In the genomic region with DNA sequence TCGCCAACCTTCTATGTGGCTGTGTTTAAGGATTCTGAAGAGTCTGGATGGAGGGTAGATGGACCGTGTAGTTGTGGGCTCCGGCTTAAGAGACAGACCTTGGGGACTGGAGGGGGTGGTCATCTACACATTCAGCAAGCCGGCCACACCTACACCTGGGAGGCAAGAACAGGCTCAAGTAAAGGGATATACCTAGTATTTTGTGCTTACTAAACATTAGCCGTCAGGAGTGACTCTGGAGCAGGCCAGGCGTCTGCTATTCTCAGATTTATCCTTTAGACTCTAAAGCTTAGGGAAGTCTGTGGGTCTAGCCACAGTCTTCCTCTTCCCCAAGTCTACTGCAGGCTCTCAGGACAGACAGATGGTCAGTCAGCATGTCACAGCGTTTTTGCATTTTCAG, we compare ENCODE assay signal across 9 mouse cellular contexts. TPM values are rescaled to one million over a fixed set of nuclear protein-coding genes. Genes with fewer than 3 reads are reported as not detected.
DNase-seq lines count a peak whose midpoint lies in the region; ATAC-seq and TF ChIP-seq lines count a peak whose summit lies in the region.
"Had no signal": no experiment of that assay in that cellular context is flagged by ENCODE, and none has a peak within 500 bp of the region (broad histone marks: within the 10 kb centered on the region; RNA-seq: fewer than 3 reads in every experiment).

No protein-coding gene starts in this region.

- H3K4me2 ChIP-seq in hindbrain, embryonic 16.5 days (ENCODE audit: low read length): peak overlapping the region; percentile 87
- peak overlapping the region; percentile 71 for H3K4me2 ChIP-seq in midbrain, postnatal 0 days (ENCODE audit: low read depth, low read length, poor library complexity, severe bottlenecking)

- no peak for DNase-seq in kidney, adult 2 months
- no peak for DNase-seq in kidney, adult 18-20 months
- DNase-seq in midbrain, postnatal 0 days (ENCODE audit: low spot score): no peak
- no peak for DNase-seq in right cerebral cortex, postnatal 4 days
- no peak for DNase-seq in gastrocnemius, postnatal 4 days (ENCODE audit: low spot score in 2 of 2)
- no peak for DNase-seq in urinary bladder, postnatal 4 days (ENCODE audit: low spot score in 2 of 2)

- TF ChIP-seq CTCF in kidney, adult 2 months (conservative IDR thresholded peaks at IDR 0.05; ENCODE audit: insufficient read depth, insufficient read length, low read depth, low read length): no peak
- no peak for TF ChIP-seq CTCF in bone marrow macrophage, adult 2 months (IDR thresholded peaks at IDR 0.05; ENCODE audit: low read depth, low read length)
- no peak for TF ChIP-seq CTCF in midbrain, postnatal 0 days (IDR thresholded peaks at IDR 0.05)

- no peaks in the 10 kb centered on the region for H3K27me3 ChIP-seq in kidney, adult 2 months (replicated peaks; ENCODE audit: control insufficient read depth, insufficient read depth, low read length)
- no peaks in the 10 kb centered on the region for H3K27me3 ChIP-seq in hindbrain, embryonic 16.5 days (replicated peaks; ENCODE audit: control insufficient read depth, insufficient read depth, low read length)
- H3K27me3 ChIP-seq in midbrain, postnatal 0 days (ENCODE audit: insufficient read depth, low read length): no peaks in the 10 kb centered on the region

- ATAC-seq in hindbrain, embryonic 16.5 days: no peak
- ATAC-seq in midbrain, postnatal 0 days (ENCODE audit: low FRiP score): no peak

- H3K27ac ChIP-seq in kidney, adult 2 months (ENCODE audit: insufficient read depth, low read depth, low read length): peak overlapping the region; percentile 79
- peak overlapping the region; percentile 56 for H3K27ac ChIP-seq in bone marrow macrophage, adult 2 months (ENCODE audit: insufficient read depth, low read depth, low read length)
- H3K27ac ChIP-seq in hindbrain, embryonic 16.5 days (ENCODE audit: low read depth, low read length): peak overlapping the region; percentile 82
- H3K27ac ChIP-seq in midbrain, postnatal 0 days (ENCODE audit: low read depth, low read length): peak overlapping the region; percentile 76; the same call in 1 of the 2 replicates

- no peak for TF ChIP-seq POLR2A in kidney, adult 2 months (IDR thresholded peaks at IDR 0.05; ENCODE audit: low read depth, low read length)
- TF ChIP-seq POLR2A in bone marrow macrophage, adult 2 months (IDR thresholded peaks at IDR 0.05; ENCODE audit: borderline replicate concordance, low read depth, low read length): no peak

- H3K4me3 ChIP-seq in kidney, adult 2 months (ENCODE audit: insufficient read depth, low read depth, low read length): peak overlapping the region; percentile 90
- H3K4me3 ChIP-seq in bone marrow macrophage, adult 2 months (ENCODE audit: insufficient read depth, low read length): peak overlapping the region; percentile 94
- peak overlapping the region; percentile 83 for H3K4me3 ChIP-seq in hindbrain, embryonic 16.5 days (ENCODE audit: low read length)
- peak overlapping the region; percentile 86 for H3K4me3 ChIP-seq in midbrain, postnatal 0 days (ENCODE audit: low read depth, low read length)

- peaks cover 8% of the 10 kb centered on the region; the same call in 1 of the 2 replicates for H3K4me1 ChIP-seq in kidney, adult 2 months (ENCODE audit: control insufficient read depth, insufficient read depth, low read length)
- H3K4me1 ChIP-seq in bone marrow macrophage, adult 2 months (ENCODE audit: control insufficient read depth, insufficient read depth, low read length): peaks cover 6% of the 10 kb centered on the region
- H3K4me1 ChIP-seq in hindbrain, embryonic 16.5 days (ENCODE audit: control insufficient read depth, insufficient read depth, low read depth, low read length): peaks cover 11% of the 10 kb centered on the region
- 0 out of 2 replicates have a peak, but pooled peaks cover 7% of the 10 kb centered on the region for H3K4me1 ChIP-seq in midbrain, postnatal 0 days (ENCODE audit: insufficient read depth, low read length)

- no peaks in the 10 kb centered on the region; the same call in 1 of the 2 replicates for H3K36me3 ChIP-seq in kidney, adult 2 months (ENCODE audit: control insufficient read depth, insufficient read depth, low read length)
- H3K36me3 ChIP-seq in hindbrain, embryonic 16.5 days (ENCODE audit: control insufficient read depth, insufficient read depth, low read length): no peaks in the 10 kb centered on the region; the same call in 1 of the 2 replicates
- H3K36me3 ChIP-seq in midbrain, postnatal 0 days (ENCODE audit: insufficient read depth, low read length): peaks cover 12% of the 10 kb centered on the region

- H3K9ac ChIP-seq in hindbrain, embryonic 16.5 days (ENCODE audit: low read depth, low read length): peak overlapping the region; percentile 91
- peak overlapping the region; percentile 87 for H3K9ac ChIP-seq in midbrain, postnatal 0 days (replicated peaks; ENCODE audit: low read length, poor library complexity, severe bottlenecking)

- no peaks in the 10 kb centered on the region for H3K9me3 ChIP-seq in hindbrain, embryonic 16.5 days (ENCODE audit: control insufficient read depth, low read length)
- no peaks in the 10 kb centered on the region for H3K9me3 ChIP-seq in midbrain, postnatal 0 days (ENCODE audit: low read length)

- 6% methylated on average over 7 of the region's 7 CpGs for WGBS in kidney, adult 2 months
- 36% methylated on average over 7 of the region's 7 CpGs for WGBS in hindbrain, embryonic 16.5 days
- 25% methylated on average over 7 of the region's 7 CpGs for WGBS in midbrain, postnatal 0 days

RNA-seq across cellular contexts. Expression of gene Pdcl3, which starts 2.9 kb away (rescaled TPM):
- polyA plus RNA-seq in kidney, adult 2 months (2012; rRNA removed): 32.5 and 39.8 TPM in 2 replicates
- 84.9 and 104 TPM in 2 replicates for polyA plus RNA-seq in bone marrow macrophage, adult 2 months (2012; ENCODE audit: insufficient read depth, insufficient read length, missing spikeins)
- polyA plus RNA-seq in hindbrain, embryonic 16.5 days (2015; fragmentation: Nextera tagmentation; extraction: Ambion mirVana): 144 and 165 TPM in 2 replicates
- total RNA-seq in midbrain, postnatal 0 days (2014; rRNA removed): 34.1 and 45.0 TPM in 2 replicates
- polyA plus RNA-seq in midbrain, postnatal 0 days (2015; fragmentation: Nextera tagmentation; extraction: Ambion mirVana): 144 and 146 TPM in 2 replicates
- 10 to 100 TPM; 87.1 to 93.4 TPM for total RNA-seq in gastrocnemius, postnatal 4 days (2021)

RNA-seq across cellular contexts. Expression of gene Nms, which starts 49.4 kb away (rescaled TPM):
- not detected in 2 replicates for polyA plus RNA-seq in kidney, adult 2 months (2012; rRNA removed)
- not detected in 2 replicates for polyA plus RNA-seq in bone marrow macrophage, adult 2 months (2012; ENCODE audit: insufficient read depth, insufficient read length, missing spikeins)
- polyA plus RNA-seq in hindbrain, embryonic 16.5 days (2015; fragmentation: Nextera tagmentation; extraction: Ambion mirVana): 1.4 and 2.0 TPM in 2 replicates
- total RNA-seq in midbrain, postnatal 0 days (2014; rRNA removed): 0.33 TPM in 1 of 2 replicates, not detected in the other
- polyA plus RNA-seq in midbrain, postnatal 0 days (2015; fragmentation: Nextera tagmentation; extraction: Ambion mirVana): 0.57 and 0.63 TPM in 2 replicates
- total RNA-seq in gastrocnemius, postnatal 4 days (2021): not detected
- total RNA-seq: hematopoietic stem cell, adult 5-6 weeks had no signal
